Mouse (Mus musculus) adrenal gland, adult 8-10 months (tissue): ENCODE measurements around the gene Ndufaf7. TPM values are rescaled to one million over a fixed set of nuclear protein-coding genes. Genes with fewer than 3 reads are reported as not detected.

Experiments
- DNase-seq: peaks from one replicate; pipeline ENCODE4 v3.0.0; 2022
- total RNA-seq, 4 experiments: library from RNA; stranded (reverse); gene quantifications; 2 replicates each; pipeline ENCODE4 v1.2.4; 2022

The Ndufaf7 gene
- total RNA-seq, result 10 to 100 TPM; 39.9 to 51.8 (median 49.1) TPM

DNA sequence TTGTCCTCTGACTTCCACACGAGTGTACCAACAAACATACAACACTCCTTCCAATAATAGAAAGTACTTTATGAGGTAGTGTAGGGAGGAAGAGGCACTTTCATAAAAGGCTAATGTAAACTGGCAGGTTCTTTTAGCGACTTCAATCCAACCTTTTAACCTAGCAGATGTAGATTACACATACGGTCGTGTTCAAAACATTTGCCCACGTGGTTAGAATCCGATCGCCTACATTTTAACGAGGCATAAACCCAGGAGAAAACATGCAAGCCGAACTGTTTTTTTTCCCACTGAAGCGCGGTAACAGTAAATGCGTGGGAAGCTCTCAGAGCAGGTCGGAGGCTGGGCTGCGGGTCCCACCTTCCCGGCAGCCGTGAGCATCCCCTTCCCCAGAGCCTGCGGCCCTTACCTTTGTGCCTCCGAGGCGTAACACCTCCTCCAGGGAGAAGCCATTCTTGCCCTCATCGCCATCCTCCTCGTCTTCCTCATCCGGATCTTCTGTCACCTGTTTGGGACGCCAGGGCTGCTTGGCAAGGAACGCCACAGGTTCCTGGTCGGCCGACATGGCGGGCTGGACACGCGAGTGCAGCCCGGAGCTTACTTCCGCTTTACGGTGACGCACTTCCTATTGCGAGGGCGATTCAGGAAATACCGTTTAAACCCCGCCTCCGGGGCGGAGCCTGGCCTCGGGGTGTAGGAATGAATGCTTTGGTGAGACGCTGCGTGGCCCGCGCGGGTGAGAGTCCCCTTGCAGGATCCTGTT is at the start of gene Ndufaf7, which contains the start of gene Cebpz:
Ndufaf7 (plus strand) TSS at position 671 of the 763 bp plus-strand sequence.
Cebpz (minus strand) TSS at position 601 of the 763 bp plus-strand sequence.
- DNase-seq, result peak; percentile 96

DNA sequence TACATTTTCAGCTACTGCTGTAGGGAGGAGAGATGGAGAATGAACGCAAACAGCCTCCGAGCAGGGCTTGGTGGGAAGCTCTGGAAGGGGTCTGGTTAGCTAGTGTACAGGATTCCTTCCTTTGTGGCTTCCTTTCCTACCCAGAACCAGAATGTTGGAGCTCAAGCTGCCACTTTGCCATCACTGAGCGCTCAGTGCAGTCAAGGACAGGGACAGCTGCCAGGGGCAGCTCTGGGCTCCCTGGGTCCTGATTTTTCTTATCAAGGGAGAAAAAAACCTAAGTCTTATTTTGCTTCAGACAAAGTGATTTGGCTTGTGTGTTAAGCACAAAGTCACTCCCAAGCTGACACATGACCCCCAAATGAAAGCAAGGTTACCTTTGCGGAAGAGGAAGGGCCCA is 48.4 kb upstream of the Ndufaf7 start:
- no peak for DNase-seq

DNA sequence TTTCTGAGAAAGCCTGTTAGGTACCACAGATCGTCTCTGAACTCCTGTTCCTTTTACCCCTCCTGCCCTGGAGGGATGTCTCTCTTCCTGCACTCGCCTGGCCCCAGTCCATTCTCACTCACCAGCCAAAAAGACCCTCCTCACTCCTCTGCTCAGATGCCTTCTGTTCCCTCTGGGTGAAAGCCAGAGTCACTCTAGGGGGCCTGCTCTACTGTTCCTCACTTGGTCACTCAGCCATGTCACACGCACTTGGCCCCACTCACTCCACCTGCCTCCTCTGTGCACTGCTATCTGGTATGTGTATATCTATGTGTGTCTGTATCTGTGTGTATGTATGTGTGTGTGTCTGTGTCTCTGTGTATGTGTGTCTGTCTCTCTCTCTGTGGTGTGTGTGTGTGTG is 47.8 kb upstream of the Ndufaf7 start:
- DNase-seq, result no peak

DNA sequence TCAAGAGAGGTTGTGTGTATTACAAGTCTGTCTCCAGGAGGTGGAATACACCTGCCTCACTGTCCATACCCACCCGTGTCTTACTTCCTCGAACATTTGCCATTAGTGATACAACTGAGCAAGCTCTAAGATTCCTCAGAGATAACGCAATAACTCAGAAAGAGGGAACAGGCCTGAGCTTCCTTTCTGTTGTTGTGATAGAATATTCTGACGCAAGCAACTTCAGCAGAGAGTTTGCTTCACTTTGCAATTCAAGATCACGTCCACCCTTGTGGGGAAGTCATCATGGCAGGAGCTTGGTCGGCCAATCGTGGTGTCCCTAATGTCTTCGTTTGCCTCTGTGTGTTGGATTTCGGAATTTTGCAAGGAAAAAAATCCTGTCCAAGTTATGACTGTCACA is 45.9 kb upstream of the Ndufaf7 start:
- DNase-seq, result no peak

DNA sequence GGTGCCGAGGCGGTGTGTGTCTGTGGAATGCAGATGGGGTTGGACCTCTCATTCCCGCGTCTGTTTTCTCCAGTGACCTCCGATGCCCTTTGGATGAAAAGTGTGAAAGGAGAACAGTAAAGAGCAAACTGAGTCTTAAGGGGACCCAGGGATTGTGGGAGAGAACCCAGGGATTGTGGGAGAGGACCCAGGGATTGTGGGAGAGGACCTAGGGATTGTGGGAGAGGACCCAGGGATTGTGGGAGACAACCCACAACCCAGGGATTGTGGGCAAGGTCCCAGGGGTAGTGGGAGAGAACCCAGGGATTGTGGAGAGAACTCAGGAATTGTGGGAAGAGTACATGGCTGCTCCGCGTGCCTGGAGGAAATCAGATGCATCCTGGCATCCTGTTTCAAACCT is 41.9 kb upstream of the Ndufaf7 start:
- DNase-seq, result no peak

DNA sequence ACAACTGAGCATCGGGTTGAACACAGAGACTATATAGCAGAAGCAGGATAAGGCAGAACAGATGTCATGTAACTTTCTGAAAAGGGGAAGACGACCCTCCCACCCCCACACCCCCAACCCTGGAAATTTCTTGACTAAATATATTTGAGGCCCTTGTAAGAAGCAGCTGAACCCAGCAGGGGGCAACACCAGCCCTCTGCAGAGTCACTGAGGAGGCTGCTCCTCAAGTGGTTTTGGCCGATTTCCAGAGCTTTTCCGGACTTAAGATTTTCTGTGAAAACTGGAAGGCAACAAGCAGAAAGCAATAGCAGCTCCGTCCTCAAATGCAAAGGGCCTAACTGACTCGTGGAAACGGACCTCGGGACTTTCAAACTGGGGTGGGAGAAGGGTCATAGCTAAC is 41.5 kb upstream of the Ndufaf7 start:
- no peak for DNase-seq

DNA sequence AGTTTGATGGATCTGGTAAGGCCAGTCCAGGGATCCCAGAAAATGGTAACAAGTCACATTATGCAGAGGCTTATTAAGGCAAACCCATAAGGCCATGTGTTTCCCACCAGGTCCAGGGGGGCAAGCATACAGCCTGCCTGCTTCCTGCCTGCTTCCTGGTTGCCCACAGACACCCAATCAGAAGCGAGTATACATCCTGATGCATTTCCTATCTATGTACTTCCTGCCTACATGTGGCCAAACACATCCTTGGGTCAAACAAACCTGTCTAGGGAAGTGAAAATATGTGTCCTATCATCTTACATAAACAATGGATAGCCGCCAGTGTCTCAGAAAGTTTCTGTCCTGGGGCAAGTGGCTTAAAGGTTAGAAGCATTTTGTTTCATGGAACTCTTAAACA is 33.8 kb upstream of the Ndufaf7 start:
- DNase-seq, result no peak

DNA sequence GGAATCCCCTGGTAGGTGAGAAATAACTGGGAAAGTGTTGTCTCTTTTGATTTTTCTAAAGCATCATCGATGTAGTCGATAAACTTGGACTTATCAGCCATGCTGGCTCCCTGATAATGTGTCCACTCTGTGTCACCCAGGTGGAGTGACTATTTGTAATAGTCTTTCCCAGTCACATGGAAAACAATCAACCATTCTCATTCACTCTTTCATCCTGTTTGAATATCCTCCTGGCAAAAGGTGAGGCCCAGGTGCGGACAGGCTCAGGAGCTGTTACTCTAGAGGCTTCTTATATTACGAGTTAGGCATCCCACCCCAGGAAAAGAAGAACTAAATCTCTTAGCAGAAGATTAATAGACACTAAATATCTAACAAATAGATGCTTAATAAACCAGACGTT is 30.0 kb upstream of the Ndufaf7 start, which contains the start of gene Sult6b1:
Sult6b1 (minus strand) TSS at position 101 of the 400 bp plus-strand sequence.
- no peak for DNase-seq

DNA sequence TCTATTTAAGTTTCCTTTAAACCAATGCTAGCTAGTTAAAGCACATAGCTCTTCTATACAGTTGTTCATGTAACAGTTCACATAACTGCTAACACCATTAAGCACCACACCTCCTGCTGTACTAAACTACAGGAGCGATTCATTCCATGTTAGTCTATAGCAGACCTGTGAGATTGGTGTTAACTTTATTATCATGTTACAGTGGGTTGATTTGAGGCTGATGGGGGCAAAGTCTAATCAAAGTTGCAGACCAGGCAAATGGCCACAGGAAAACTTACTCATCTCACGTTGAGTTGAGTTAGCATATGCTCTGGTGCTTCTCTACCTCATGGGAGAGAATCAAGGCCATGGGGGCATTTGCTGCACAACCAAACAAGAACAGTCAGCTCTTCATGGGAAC is 27.6 kb upstream of the Ndufaf7 start:
- DNase-seq, result no peak

DNA sequence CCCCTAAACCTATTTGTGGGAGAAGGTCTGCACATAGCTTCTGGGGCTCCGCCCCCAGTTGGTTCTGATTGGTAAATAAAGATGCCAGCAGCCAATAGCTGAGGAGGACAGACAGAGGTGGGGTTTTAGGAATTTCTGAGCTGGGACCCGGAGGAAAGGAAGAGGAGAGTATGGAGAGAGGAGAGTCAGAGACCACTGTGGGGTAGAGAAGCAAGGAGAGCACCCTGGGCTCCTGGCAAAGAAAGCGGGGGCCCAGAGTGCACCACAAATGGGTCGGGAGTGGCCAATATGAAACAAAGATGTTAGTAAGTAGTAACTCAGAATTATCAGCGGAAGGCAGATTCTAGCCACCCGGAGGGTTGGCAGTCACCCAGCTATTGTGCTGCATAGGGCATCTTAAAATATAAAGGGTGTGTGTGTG is 24.1 kb upstream of the Ndufaf7 start:
- DNase-seq, result no peak

DNA sequence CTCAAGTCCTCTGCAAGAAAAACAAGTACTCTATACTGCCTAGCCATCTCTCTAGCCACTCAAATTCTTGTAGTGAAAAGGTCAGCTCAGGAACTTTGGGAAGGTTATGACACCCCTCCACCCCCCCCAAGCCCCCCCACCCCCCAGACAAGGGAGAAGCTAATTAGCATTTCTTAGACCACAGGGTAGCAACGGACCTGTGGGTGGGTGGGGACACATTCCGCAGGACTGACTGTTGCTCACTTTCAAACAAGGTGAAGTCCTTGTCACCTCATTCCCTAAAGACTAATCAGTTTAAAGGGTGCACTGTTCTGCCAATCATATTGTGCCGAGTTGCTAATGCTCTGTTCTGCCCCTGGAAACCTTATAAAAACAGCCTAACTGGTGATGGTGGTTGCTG is 23.0 kb upstream of the Ndufaf7 start:
- DNase-seq, result no peak

DNA sequence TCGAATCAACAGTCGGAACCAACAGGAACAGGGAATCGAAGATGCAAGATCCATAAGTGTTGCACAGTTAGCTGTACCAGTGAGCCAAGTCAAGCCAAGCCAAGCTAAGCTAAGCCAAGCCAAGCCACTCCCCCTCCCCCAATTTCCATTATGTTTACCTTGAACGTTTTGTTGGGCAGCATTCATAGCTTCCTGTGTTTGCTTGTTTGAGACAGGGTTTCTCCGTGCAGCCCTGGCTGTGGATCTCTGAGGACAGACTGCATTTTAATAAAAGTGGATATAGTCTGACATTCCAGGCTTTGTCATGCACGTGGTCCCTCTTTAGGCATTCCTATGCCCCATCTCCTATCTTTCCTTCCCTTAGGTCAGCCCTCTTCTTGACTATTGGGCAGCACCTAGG is 21.2 kb upstream of the Ndufaf7 start:
- DNase-seq, result no peak

DNA sequence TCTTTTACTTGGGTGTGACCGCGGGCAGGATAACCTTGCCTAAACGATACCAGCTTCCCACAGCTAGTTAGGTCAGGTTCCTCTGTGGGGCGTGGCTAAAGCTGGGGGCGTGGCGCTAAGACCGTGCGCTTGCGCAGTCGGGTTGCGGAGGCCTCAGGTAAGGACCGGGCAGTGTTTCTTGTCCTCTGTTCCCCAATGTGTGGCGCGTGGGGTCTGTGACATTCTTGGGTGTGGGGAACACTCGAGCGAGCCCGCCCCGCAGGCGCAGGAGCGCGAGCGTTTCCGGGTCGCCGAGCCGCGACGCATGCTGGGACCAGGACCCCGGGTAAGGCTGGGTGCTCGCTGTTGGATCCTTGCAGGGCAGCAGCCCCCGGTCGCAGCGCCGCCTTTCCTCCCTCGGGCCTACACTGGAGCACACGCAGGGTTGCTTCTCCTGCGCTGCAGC is 20.5 kb upstream of the Ndufaf7 start, which contains the start of gene Cebpzos:
Cebpzos (plus strand) TSS at position 132 of the 445 bp plus-strand sequence.
- DNase-seq, result peak; percentile 83

DNA sequence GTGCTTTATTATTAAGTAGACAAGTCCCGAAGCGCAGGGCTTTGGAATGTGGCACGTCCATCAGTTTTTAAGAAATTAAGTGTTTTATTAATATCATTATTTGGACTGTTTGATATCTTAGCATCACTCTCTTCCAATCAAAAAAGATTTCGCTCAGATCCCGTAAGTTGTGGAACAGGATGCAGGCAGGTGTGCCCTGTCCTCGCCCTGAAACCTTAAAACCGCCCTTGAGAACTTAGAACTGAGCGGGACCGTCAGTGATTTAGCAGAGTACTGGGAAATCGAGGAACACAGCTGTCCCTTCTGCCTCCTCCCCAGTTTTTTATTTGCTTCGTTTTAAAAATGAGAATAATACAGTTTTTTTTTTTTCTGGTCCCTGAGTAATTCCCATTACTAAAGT is 20.0 kb upstream of the Ndufaf7 start:
- DNase-seq, result no peak

DNA sequence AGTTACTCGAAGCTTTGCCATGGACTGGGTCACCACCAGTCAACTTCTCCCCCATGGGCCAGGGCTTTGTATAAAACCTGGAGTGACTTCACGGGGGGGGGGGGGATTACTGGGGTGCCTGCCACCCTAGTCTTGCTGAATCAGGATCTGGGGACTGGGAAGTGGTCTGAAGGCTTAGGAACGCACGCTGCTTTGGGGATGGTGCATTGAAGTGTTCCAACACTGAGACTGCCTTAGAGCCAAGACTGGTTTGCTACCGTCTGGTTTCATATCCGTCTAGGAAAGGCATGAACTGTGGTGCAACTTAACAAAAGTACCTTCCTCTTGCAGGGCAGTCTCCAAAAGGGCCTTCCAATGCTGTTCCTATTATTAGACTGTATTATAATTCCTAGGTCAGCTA is 19.2 kb upstream of the Ndufaf7 start:
- DNase-seq, result no peak

DNA sequence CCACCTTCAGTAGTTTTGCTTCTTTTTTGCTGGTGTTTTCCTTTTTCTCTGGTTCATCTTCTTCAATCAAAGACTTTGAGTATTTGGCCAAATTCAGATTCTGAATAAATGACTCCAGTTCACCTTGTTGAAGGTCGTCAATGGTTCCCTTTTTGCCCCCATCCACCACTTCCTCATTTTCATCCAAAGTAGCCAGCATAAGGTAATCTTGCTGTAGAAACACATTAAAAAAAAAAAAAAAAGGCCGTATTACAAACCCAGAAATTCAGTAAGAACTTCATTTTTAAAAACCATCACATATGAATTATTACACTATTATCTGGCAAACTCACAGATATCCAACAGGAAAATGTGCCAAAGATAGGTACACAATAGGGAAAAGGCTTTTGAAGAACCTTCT is 1.1 kb upstream of the Ndufaf7 start:
- DNase-seq, result no peak

DNA sequence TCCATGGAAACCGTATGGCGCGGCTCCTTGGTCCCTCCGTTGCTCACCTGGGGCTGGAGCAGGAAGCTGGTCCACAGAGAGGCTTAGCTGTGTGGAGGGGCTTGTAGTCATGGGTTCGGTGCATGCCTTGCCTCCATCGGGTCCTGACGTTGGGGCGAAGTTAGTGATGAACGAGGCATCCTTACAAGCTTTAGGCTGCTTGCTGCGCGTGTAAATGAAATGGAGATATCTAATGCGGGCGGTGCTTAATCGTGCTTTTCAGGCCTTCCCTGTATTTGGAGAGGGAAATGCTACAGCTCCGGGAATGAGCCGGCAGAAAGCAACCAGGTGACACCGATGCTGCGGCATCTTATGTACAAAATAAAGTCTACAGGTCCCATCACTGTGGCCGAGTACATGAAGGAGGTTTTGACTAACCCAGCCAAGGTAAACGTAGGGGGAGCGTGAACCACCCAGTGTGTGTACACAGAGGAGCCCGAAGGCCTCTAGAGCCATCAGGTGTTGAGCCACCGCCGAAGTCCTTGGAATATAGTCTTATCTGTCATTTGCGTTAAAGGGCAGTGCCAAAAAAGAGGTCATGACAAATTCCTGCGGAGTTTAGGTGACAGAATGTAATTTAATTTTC is 405 bp downstream of the Ndufaf7 start:
- peak; percentile 9 for DNase-seq

DNA sequence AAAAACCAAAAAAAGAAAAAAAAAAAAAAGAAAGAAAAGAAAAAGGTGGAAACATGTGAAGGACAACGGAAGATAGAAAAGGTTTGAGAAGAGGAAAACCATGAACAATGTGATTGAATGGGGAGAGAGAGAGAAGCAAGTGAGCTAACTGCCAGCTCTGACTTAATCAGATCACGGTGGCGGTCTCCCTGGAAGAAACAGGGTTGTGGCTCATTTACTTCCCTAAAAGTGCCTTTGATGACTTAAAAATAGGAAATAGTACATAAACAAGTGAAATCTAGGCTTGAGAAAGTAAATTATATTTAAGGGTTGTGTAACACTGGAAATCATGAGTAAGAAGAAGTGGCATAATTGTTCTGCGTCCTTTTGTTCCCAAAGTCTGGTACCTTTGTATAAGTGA is 2.0 kb downstream of the Ndufaf7 start:
- DNase-seq, result no peak

DNA sequence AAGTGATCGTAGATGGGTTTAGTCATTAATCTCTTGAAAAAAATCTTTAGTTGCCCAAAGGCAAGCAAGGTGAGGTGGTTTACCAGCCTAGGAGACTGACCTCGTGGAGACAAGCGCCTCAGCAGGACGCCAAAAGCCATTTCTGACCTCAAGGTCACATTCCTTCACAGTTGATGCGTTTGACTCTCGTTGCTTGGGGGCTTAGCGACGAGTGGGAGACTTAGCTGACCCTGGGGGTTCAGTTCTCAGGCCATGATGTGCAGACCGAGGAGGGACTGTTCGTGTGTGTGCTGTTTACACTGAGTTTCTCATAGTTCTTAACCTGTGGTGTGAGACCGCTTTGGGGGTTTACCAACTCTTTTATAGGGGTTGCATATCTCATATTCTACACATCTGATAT is 5.6 kb downstream of the Ndufaf7 start:
- no peak for DNase-seq

DNA sequence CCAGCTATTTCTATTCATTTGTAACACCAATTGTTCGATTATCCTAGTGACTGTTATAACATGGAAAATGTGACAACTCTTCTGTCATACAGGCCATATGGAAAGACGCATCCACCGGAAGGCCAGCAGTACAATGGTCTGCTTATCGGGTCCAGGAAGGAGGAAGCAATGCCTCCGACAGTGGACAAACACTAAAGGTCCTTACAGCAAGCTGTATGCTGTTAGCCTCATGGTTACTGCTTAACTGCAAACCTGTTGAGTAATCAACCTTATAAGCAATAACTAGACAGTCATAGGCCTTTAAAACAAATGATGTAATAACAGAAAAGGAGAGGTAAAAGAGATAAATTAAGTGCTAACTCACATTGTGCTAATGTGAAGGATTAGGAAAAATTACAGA is 14.3 kb downstream of the Ndufaf7 start:
- DNase-seq, result no peak

DNA sequence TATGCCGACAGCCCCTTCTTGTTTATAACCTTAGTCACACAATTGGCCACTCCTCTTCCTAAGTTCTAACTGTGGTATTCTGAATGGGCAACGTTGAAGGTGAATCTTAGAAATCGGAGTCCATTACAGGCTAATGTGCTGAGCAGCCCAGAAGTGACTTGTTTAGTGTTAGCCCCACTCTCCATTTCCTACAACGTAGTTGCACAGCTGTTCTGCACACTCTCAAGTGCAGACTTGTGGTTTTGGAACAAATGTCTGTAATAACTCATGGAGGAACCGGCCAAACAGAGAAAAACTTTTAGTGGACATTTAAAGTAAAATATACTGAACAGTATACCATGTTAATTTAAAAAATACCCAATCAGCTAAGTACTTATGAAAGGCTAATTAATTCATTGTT is 15.1 kb downstream of the Ndufaf7 start:
- DNase-seq, result no peak

DNA sequence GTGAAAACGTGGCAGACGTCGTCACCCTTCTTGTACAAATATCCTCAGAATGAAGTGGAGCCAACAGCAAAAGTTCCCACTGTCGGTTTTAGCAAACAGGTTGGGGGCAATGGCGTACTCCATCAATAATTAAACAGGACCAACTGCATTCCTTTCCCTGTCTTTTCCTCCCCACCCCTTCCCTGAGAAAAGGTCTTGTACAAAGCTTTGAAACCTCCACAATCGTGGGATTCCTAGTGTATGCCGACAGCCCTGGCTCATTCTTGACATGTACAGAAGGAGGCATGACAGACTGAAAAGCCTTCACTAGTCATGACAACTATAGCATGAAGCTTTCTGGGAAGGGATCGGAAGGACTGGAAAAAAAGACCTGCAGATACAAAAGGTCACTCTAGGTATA is 16.3 kb downstream of the Ndufaf7 start:
- DNase-seq, result no peak

DNA sequence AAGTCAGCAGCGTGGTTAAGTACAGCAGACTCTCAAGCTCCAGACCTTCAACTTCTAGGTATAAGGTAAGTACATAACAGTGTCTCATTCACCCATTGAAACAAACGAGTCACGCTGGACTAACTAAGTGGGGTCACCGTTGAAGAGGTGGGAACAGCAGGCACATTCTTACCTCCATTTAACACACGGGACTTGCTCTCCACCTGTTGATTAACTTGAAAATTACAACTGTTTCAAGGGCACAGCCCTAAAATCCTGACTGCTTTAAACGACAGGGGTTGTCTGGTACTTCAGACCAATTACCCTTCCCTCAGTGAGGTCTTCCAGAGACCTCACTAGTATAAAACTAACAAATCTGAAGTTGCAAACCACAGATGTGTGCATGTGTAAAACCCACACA is 22.5 kb downstream of the Ndufaf7 start:
- no peak for DNase-seq

DNA sequence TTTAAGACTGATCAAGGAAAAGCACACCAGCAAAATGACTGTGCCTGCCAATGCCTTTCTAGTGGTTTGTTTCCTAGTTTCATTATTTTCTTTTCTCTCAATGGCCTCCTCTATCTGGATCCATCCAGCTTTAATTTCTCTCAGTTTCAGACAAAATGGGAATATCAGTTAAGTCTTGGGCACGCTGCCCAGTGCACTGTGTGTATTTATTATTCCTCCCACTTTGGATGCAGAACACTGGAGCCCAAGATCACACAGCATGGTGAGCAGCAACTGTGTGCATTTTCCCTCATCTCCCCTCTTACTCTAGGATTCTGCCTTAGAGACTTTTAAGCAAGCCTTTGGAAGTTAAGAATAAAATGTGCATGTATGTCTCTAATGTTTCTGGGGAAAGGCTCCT is 27.5 kb downstream of the Ndufaf7 start:
- no peak for DNase-seq
